ENCODE assay signal across 23 mouse cellular contexts in the genomic region with DNA sequence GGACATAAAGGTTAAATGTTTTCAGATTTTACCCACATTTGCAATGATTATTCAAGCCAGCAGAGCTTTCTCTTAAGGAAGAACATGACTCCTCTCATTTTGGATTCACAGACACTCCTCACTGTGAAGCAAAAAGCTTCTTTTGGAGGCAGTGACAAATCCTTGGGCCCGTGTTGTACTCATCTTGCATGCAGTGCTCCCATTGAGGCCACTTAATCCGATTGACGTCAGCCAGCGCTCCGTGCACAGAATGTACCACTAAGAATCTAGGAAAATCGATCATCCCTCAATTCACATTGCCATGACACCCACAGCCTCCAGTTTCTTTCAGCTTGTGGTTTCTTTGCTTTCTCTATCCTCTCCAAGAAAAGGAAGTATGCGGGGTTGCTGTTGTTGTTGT.
A peak's percentile ranks its signal among the peaks of the same experiment; 100 is the strongest.
DNase-seq lines count a peak whose midpoint lies in the region; ATAC-seq and TF ChIP-seq lines count a peak whose summit lies in the region.
"Had no signal": no experiment of that assay in that cellular context is flagged by ENCODE, and none has a peak within 500 bp of the region (broad histone marks: within the 10 kb centered on the region; RNA-seq: fewer than 3 reads in every experiment).

No protein-coding gene starts in this region.

- no peak for ATAC-seq in hindbrain, embryonic 11.5 days (ENCODE audit: low FRiP score)
- ATAC-seq in hindbrain, embryonic 12.5 days (ENCODE audit: low FRiP score), result no peak
- ATAC-seq in midbrain, embryonic 16.5 days, result peak; percentile 62
- no peak for ATAC-seq in intestine, postnatal 0 days
- ATAC-seq: forebrain, embryonic 16.5 days; hindbrain, embryonic 16.5 days had no signal

- TF ChIP-seq CTCF in intestine, postnatal 0 days (IDR thresholded peaks at IDR 0.05; ENCODE audit: low read depth), result no peak

- no peak overlapping the region for H3K9ac ChIP-seq in hindbrain, embryonic 11.5 days (ENCODE audit: low read depth, low read length)
- no peak overlapping the region for H3K9ac ChIP-seq in hindbrain, embryonic 12.5 days
- H3K9ac ChIP-seq in midbrain, embryonic 16.5 days (ENCODE audit: low read depth, low read length), result no peak overlapping the region
- H3K9ac ChIP-seq in intestine, postnatal 0 days (ENCODE audit: low read depth, low read length), result no peak overlapping the region
- H3K9ac ChIP-seq: embryonic facial prominence, embryonic 15.5 days; heart, embryonic 13.5 days; liver, embryonic 13.5 days had no signal

- WGBS in hindbrain, embryonic 11.5 days, result 59% methylated on average over 7 of the region's 7 CpGs
- 60% methylated on average over 7 of the region's 7 CpGs for WGBS in hindbrain, embryonic 12.5 days
- WGBS in midbrain, embryonic 10.5 days, result 48% methylated on average over 7 of the region's 7 CpGs
- WGBS in midbrain, embryonic 16.5 days, result 24% methylated on average over 7 of the region's 7 CpGs
- WGBS in intestine, postnatal 0 days, result 79% methylated on average over 7 of the region's 7 CpGs

- no peak overlapping the region for H3K4me3 ChIP-seq in hindbrain, embryonic 11.5 days (ENCODE audit: low read depth, low read length)
- H3K4me3 ChIP-seq in hindbrain, embryonic 12.5 days, result no peak overlapping the region
- H3K4me3 ChIP-seq in midbrain, embryonic 10.5 days, result no peak overlapping the region
- H3K4me3 ChIP-seq in midbrain, embryonic 16.5 days (ENCODE audit: low read depth, low read length), result no peak overlapping the region
- H3K4me3 ChIP-seq in intestine, postnatal 0 days (ENCODE audit: low read depth, low read length), result no peak overlapping the region
- H3K4me3 ChIP-seq: embryonic facial prominence, embryonic 15.5 days; heart, embryonic 13.5 days; liver, embryonic 13.5 days had no signal

- no peak overlapping the region for H3K27ac ChIP-seq in hindbrain, embryonic 11.5 days (ENCODE audit: low read depth, low read length)
- H3K27ac ChIP-seq in hindbrain, embryonic 12.5 days, result no peak overlapping the region
- H3K27ac ChIP-seq in midbrain, embryonic 10.5 days (replicated peaks), result no peak overlapping the region
- no peak overlapping the region for H3K27ac ChIP-seq in midbrain, embryonic 16.5 days (ENCODE audit: low read length)
- no peak overlapping the region for H3K27ac ChIP-seq in intestine, postnatal 0 days (ENCODE audit: low read depth, low read length)
- H3K27ac ChIP-seq: embryonic facial prominence, embryonic 15.5 days; heart, embryonic 13.5 days; liver, embryonic 13.5 days; stomach, postnatal 0 days had no signal

- H3K36me3 ChIP-seq in hindbrain, embryonic 11.5 days (ENCODE audit: control insufficient read depth, insufficient read depth, low read length), result no peaks in the 10 kb centered on the region
- H3K36me3 ChIP-seq in hindbrain, embryonic 12.5 days, result no peaks in the 10 kb centered on the region
- no peaks in the 10 kb centered on the region for H3K36me3 ChIP-seq in midbrain, embryonic 10.5 days
- H3K36me3 ChIP-seq in midbrain, embryonic 16.5 days (ENCODE audit: control insufficient read depth, insufficient read depth, low read length), result no peaks in the 10 kb centered on the region
- no peaks in the 10 kb centered on the region for H3K36me3 ChIP-seq in intestine, postnatal 0 days (ENCODE audit: control insufficient read depth, insufficient read depth)
- H3K36me3 ChIP-seq: embryonic facial prominence, embryonic 15.5 days; heart, embryonic 13.5 days; liver, embryonic 13.5 days had no signal

- H3K9me3 ChIP-seq in hindbrain, embryonic 11.5 days (ENCODE audit: control insufficient read depth, low read length), result no peaks in the 10 kb centered on the region
- no peaks in the 10 kb centered on the region for H3K9me3 ChIP-seq in hindbrain, embryonic 12.5 days (replicated peaks)
- H3K9me3 ChIP-seq in midbrain, embryonic 10.5 days (replicated peaks), result no peaks in the 10 kb centered on the region
- no peaks in the 10 kb centered on the region for H3K9me3 ChIP-seq in midbrain, embryonic 16.5 days (replicated peaks; ENCODE audit: control insufficient read depth, low read length, poor library complexity, severe bottlenecking)
- no peaks in the 10 kb centered on the region for H3K9me3 ChIP-seq in intestine, postnatal 0 days (ENCODE audit: control insufficient read depth)
- H3K9me3 ChIP-seq: embryonic facial prominence, embryonic 15.5 days; heart, embryonic 13.5 days; liver, embryonic 13.5 days had no signal

- H3K27me3 ChIP-seq in hindbrain, embryonic 11.5 days (ENCODE audit: control insufficient read depth, insufficient read depth, low read length), result no peaks in the 10 kb centered on the region
- no peaks in the 10 kb centered on the region for H3K27me3 ChIP-seq in hindbrain, embryonic 12.5 days
- H3K27me3 ChIP-seq in midbrain, embryonic 10.5 days (ENCODE audit: low read depth, poor library complexity, severe bottlenecking), result no peaks in the 10 kb centered on the region
- no peaks in the 10 kb centered on the region for H3K27me3 ChIP-seq in midbrain, embryonic 16.5 days (ENCODE audit: control insufficient read depth, insufficient read depth, low read depth, low read length)
- no peaks in the 10 kb centered on the region for H3K27me3 ChIP-seq in intestine, postnatal 0 days (replicated peaks; ENCODE audit: control insufficient read depth, insufficient read depth, low read length)
- H3K27me3 ChIP-seq: embryonic facial prominence, embryonic 15.5 days; heart, embryonic 13.5 days; liver, embryonic 13.5 days had no signal

- no peak overlapping the region for H3K4me2 ChIP-seq in hindbrain, embryonic 11.5 days (replicated peaks; ENCODE audit: low read depth, low read length)
- H3K4me2 ChIP-seq in hindbrain, embryonic 12.5 days (replicated peaks), result no peak overlapping the region
- H3K4me2 ChIP-seq in midbrain, embryonic 16.5 days (ENCODE audit: low read length), result peak overlapping the region; percentile 10; the same call in 1 of the 2 replicates
- H3K4me2 ChIP-seq in intestine, postnatal 0 days (replicated peaks; ENCODE audit: low read depth), result no peak overlapping the region
- H3K4me2 ChIP-seq: embryonic facial prominence, embryonic 15.5 days; heart, embryonic 13.5 days; liver, embryonic 13.5 days had no signal

- peak; percentile 2 for DNase-seq in hindbrain, embryonic 11.5 days (ENCODE audit: low spot score)
- peak; percentile 29 for DNase-seq in brain, adult 2 months (ENCODE audit: low read depth, low spot score)
- peak; percentile 37 for DNase-seq in midbrain, embryonic 10.5 days (ENCODE audit: low spot score)
- DNase-seq in adipocyte (ENCODE audit: low spot score), result no peak
- DNase-seq in kidney, postnatal 25 days, result no peak
- DNase-seq: adrenal gland, adult 2 months; cerebellum, adult 18-20 months; cerebellum, postnatal 14 days; gastrocnemius, postnatal 25 days; heart, adult 18-20 months; heart, postnatal 14 days; kidney, adult 18-20 months; layer of hippocampus, adult 9-11 months; liver, embryonic 13.5 days; lung, adult 2 months had no signal

- H3K4me1 ChIP-seq in hindbrain, embryonic 11.5 days (replicated peaks; ENCODE audit: control insufficient read depth, insufficient read depth, low read length), result no peaks in the 10 kb centered on the region
- no peaks in the 10 kb centered on the region for H3K4me1 ChIP-seq in hindbrain, embryonic 12.5 days
- peaks cover 9% of the 10 kb centered on the region for H3K4me1 ChIP-seq in midbrain, embryonic 10.5 days
- no peaks in the 10 kb centered on the region for H3K4me1 ChIP-seq in midbrain, embryonic 16.5 days (ENCODE audit: control insufficient read depth, insufficient read depth, low read length)
- no peaks in the 10 kb centered on the region for H3K4me1 ChIP-seq in intestine, postnatal 0 days (replicated peaks; ENCODE audit: control insufficient read depth, insufficient read depth, low read length)
- H3K4me1 ChIP-seq: embryonic facial prominence, embryonic 15.5 days; heart, embryonic 13.5 days; liver, embryonic 13.5 days had no signal

Comparison
In these comparisons a context has a peak if more than half of its experiments do, and no peak if none do; other contexts are left out.
1. DNase-seq: peak in hindbrain, embryonic 11.5 days (single experiment), brain, adult 2 months (single experiment) and midbrain, embryonic 10.5 days (single experiment); none in adipocyte (single experiment) and kidney, postnatal 25 days (0 of 2).